Mouse (Mus musculus) G1E (cell line): ENCODE results near the gene Eef1akmt4.

Experiments used
- CTCF ChIP-seq: IDR thresholded peaks from 2 replicates; pipeline ENCODE4 v1.5.1; 2012; ENCODE audit warnings: low read depth, low read length, inconsistent platforms, mixed read lengths
- GATA1 ChIP-seq: IDR thresholded peaks from 2 replicates; pipeline ENCODE4 v1.6.1; 2012; ENCODE audit warnings: borderline replicate concordance, low read length, inconsistent platforms, mixed read lengths
- GATA2 ChIP-seq: IDR thresholded peaks from 2 replicates; pipeline ENCODE4 v1.6.1; 2012; ENCODE audit warnings: low read depth, low read length, inconsistent platforms, borderline replicate concordance
- POLR2AphosphoS5 ChIP-seq: IDR thresholded peaks from 2 replicates; pipeline ENCODE4 v1.6.1; 2012; ENCODE audit warnings: low read depth, low read length, inconsistent platforms; ENCODE audit not compliant: insufficient replicate concordance
- TAL1 ChIP-seq: conservative IDR thresholded peaks from 2 replicates; pipeline ENCODE4 v1.6.1; 2012; ENCODE audit warnings: low read depth, low read length, inconsistent platforms, mixed read lengths

DNA sequence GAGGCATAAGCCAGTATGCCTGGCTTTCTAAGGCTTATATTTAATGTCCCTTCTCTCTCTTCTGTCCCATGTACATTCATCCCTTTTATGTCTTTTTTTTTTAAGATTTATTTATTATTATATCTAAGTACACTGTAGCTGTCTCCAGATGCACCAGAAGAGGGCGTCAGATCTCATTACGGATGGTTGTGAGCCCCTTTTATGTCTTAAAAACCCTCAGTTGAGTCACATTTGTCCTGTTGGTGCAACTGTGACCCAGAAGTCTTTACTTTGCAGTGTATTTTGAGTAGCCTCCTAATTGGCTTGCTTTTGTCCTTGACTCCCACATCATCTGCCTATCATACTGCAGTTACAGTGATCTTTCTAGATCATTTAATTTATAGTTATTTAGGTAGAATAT lies 41.9 kb downstream of the Eef1akmt4 start:
- no peak for TF ChIP-seq CTCF
- no peak for TF ChIP-seq POLR2AphosphoS5
- no peak for TF ChIP-seq TAL1
- no peak for TF ChIP-seq GATA1
- TF ChIP-seq GATA2 = no peak
